Mouse (Mus musculus) limb, embryonic 13.5 days (tissue): ENCODE data around the gene Erh. TPM values are rescaled to one million over a fixed set of nuclear protein-coding genes. Genes with fewer than 3 reads are reported as not detected.

ENCODE experiments used
- polyA plus RNA-seq: library from polyadenylated mRNA; unstranded; fragments of >200 nt; fragmentation: Nextera tagmentation; extraction: Ambion mirVana; gene quantifications from 2 replicates; pipeline ENCODE4 v1.2.1, GENCODE M21; 2015

The Erh gene
- polyA plus RNA-seq, 1 experiment from 2014 or later: 334 TPM

Other genes with a start within 250 kb of the Erh start
- gene Dcaf5, start 207.7 kb downstream of the Erh start, polyA plus RNA-seq: 17.3 and 17.4 TPM in 2 replicates
- 28.6 and 30.5 TPM in 2 replicates for gene Exd2, start 181.2 kb downstream of the Erh start, polyA plus RNA-seq
- 16.2 and 17.1 TPM in 2 replicates for gene Galnt16, start 126.1 kb downstream of the Erh start, polyA plus RNA-seq
- gene Slc39a9, start 458 bp downstream of the Erh start, polyA plus RNA-seq: 21.8 and 26.5 TPM in 2 replicates
- gene Plekhd1, start 48.2 kb upstream of the Erh start, polyA plus RNA-seq: 0.10 and 0.11 TPM in 2 replicates
- 0.06 and 0.14 TPM in 2 replicates for gene Ccdc177, start 116.3 kb upstream of the Erh start, polyA plus RNA-seq
- 14.3 and 15.7 TPM in 2 replicates for gene Susd6, start 146.2 kb upstream of the Erh start, polyA plus RNA-seq